Mouse (Mus musculus): ENCODE data around the gene Sh2d3c.
A peak's percentile ranks its signal among the peaks of the same experiment; 100 is the strongest.

GRCm38 (mm10) chr2:32771886-32772285, 51.0 kb downstream of the Sh2d3c start:
- TF ChIP-seq CTCF (IDR thresholded peaks at IDR 0.05; ENCODE audit: low read depth) (peak; percentile 29), EP300 (IDR thresholded peaks at IDR 0.05; ENCODE audit: low read depth) (no peak)
